Mouse (Mus musculus): Measurements from ENCODE around the gene Atxn7l1.

Gene Atxn7l1

GRCm38 (mm10) chr12:33235314-33235713 lies 87.8 kb downstream of the Atxn7l1 start:
- no peak for DNase-seq (ENCODE audit: low spot score)

- DNase-seq (ENCODE audit: low spot score) = no peak
Observed at GRCm38 (mm10) chr12:33235771-33236323, 88.4 kb downstream of the Atxn7l1 start.

- DNase-seq (ENCODE audit: low spot score) = no peak
Observed at GRCm38 (mm10) chr12:33236344-33237049, 89.0 kb downstream of the Atxn7l1 start.

- no peak for DNase-seq (ENCODE audit: low spot score)
Observed at GRCm38 (mm10) chr12:33237108-33237507, 89.6 kb downstream of the Atxn7l1 start.

DNA sequence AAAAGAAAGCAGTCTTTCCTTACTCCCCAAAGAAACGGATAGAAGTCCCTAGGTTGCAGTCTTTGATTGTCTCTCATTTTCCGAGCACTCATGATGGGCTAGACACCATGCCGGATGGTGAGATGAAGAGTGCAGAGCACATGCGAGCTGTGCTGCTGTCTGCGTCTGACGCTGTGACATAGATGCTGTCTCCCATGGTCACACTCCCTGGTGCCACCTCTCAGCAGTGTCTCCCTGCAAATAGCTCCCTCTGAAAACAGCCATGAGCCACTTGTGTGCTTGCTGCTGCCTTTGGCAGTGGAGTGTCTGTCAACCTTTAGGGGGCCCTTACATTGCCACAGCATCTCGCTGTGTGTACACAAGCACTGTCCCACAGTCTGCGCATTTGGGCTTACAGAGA lies 95.2 kb downstream of the Atxn7l1 start:
- DNase-seq (ENCODE audit: low spot score) = no peak

GRCm38 (mm10) chr12:33244132-33244875 lies 96.8 kb downstream of the Atxn7l1 start:
- no peak for DNase-seq (ENCODE audit: low spot score)

DNA sequence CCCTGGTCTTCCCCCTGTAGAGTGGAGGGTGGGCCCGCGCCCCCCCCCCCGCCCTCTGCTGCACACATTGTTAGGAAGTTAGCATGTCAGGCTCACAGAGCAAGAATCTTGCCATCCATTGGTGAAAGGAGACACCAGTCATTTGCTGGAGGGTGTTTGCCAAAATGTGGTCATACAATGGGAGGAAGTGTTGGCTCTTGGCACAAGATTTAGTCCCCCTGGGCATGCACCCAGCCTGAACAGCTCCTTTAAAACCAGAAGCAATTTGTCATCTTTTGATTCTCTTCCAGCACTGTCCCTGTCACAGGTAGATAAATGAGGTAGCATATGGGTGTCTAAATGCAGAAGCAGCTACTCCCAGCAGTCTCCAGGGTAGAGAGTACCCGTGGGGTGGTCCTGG lies 98.0 kb downstream of the Atxn7l1 start:
- no peak for DNase-seq (ENCODE audit: low spot score)

- no peak for DNase-seq (ENCODE audit: low spot score)
Observed at GRCm38 (mm10) chr12:33246878-33247277, 99.4 kb downstream of the Atxn7l1 start.

- DNase-seq (ENCODE audit: low spot score) = no peak
Observed at GRCm38 (mm10) chr12:33250197-33250596, 102.7 kb downstream of the Atxn7l1 start.

DNA sequence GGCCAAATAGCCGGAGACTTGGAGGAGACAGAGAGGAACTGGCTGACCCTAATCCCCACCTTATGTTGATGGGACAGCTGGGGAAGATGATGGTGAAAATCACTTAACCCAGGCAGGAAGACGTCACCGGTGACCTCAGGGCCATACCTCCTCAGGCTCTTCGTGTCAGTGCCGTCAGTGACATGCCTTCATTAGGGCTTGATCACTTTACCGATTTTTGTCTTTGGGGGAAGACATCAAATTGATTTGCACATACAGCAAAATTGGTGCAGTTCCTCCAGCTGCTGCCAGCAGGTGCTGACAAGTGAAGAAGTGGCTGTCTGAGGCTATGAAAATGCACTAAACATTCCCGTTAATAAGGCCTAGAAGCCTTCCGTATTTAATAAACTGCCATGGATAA lies 103.9 kb downstream of the Atxn7l1 start:
- DNase-seq (ENCODE audit: low spot score) = no peak

- DNase-seq (ENCODE audit: low spot score) = no peak
Observed at GRCm38 (mm10) chr12:33252621-33253020, 105.1 kb downstream of the Atxn7l1 start.

GRCm38 (mm10) chr12:33253206-33253605 lies 105.7 kb downstream of the Atxn7l1 start:
- DNase-seq (ENCODE audit: low spot score) = no peak

GRCm38 (mm10) chr12:33255256-33255655 lies 107.8 kb downstream of the Atxn7l1 start:
- no peak for DNase-seq (ENCODE audit: low spot score)

DNA sequence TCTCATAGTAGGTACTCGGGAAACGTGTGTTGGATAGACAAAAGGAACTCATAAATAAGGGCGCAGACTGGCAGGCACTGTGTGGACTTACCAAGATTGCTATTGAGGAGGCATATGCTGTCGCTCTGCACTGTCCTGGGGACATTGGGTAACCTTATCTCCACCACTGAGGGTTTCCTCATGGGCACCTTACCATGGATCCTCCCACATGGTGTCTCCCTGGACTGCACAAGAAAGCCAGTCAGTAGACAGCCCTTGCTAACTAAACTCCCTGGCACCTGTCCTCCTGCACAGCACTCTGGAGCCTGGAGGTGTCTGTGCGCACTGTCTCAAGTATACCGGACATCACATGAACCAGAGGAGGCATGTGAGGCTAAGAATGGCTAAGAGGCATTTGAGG lies 108.9 kb downstream of the Atxn7l1 start:
- no peak for DNase-seq (ENCODE audit: low spot score)

DNA sequence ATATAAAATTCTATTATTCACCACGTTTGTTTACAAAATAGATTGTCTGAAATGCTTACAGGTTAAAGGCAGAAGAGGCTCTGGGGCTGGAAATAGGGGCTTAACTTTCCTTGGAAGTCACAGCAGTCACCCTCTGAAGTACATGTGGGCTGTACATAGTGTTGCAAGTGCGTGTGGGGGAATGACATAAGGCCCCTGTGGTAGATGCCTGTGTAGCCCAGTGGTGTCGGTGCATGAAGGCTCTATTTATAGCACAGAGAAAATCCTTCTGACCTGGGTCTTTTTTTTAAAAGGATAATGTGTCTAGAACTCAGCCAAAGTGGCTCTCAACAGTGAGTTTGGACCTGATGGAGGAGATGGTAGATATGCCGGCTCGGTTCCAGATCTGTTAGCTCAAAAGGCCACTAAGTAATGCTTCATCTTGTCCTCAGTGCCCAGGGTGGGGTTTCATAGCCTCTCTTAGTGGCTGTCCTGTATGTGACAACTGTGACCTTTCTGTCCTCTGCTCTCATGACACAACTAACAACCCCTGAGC lies 111.6 kb downstream of the Atxn7l1 start:
- DNase-seq (ENCODE audit: low spot score) = no peak

GRCm38 (mm10) chr12:33260575-33260974 lies 113.1 kb downstream of the Atxn7l1 start:
- DNase-seq (ENCODE audit: low spot score) = no peak

DNA sequence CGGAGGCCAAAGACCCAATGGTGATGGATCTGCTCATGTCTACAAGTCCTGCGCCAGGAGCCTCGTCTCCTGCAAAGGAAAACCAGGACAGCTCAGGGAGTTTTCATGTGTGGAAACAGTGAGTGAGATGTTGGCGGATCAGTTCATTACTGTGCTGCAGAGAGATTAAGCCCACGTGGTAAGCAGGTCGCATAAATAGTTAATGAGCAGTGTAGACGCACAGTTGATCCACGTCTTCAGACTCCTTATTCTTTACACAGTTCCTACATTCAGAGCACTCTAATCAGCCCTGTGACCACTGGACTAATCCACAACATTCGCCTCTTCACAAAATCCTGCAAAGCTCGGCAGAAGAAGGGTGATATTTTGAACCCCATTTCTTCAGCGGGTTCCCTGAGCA lies 118.4 kb downstream of the Atxn7l1 start:
- no peak for DNase-seq (ENCODE audit: low spot score)

GRCm38 (mm10) chr12:33267965-33268364 lies 120.5 kb downstream of the Atxn7l1 start:
- no peak for DNase-seq (ENCODE audit: low spot score)

GRCm38 (mm10) chr12:33269743-33270142 lies 122.2 kb downstream of the Atxn7l1 start:
- DNase-seq (ENCODE audit: low spot score) = peak; percentile 12

- DNase-seq (ENCODE audit: low spot score) = no peak
Observed at GRCm38 (mm10) chr12:33271865-33272264, 124.4 kb downstream of the Atxn7l1 start.

- DNase-seq (ENCODE audit: low spot score) = no peak
Observed at GRCm38 (mm10) chr12:33272441-33272840, 124.9 kb downstream of the Atxn7l1 start.

- DNase-seq (ENCODE audit: low spot score) = no peak
Observed at GRCm38 (mm10) chr12:33273147-33273546, 125.7 kb downstream of the Atxn7l1 start.

DNA sequence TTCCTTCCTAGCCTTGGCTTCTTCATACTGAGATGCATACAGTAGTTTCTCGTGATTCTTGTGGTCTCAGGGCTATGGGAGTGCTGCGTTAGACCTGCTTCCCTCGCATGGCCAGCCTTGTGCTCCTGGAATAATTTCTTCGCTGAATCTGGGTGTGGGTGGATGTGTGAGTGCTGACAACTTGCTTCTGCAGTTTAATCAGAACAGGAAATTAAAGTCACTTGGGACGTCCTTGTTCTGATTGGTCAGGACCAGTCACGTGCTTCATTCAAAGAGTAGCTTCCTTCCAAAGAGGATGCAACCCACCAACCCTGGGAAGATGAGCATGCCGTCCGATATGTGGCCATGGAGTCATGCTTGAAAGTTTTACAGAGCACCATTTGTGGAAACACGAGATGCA lies 126.2 kb downstream of the Atxn7l1 start:
- no peak for DNase-seq (ENCODE audit: low spot score)
